Comparison of ENCODE assay signal across 8 mouse cellular contexts in genomic region chr1:131910001-131910648, GRCm38 (mm10). TPM values are rescaled to one million over a fixed set of nuclear protein-coding genes. Genes with fewer than 3 reads are reported as not detected.
DNase-seq lines count a peak whose midpoint lies in the region; ATAC-seq and TF ChIP-seq lines count a peak whose summit lies in the region.

TSS of gene Nucks1 (plus strand) at chr1:131910534.

- under 1% methylated on average over 34 of the region's 35 CpGs for WGBS in forebrain, embryonic 13.5 days
- under 1% methylated on average over 35 of the region's 35 CpGs for WGBS in large intestine, adult 2 months
- under 1% methylated on average over 35 of the region's 35 CpGs for WGBS in liver, postnatal 0 days (ENCODE audit: insufficient replicate concordance)
- WGBS in neural tube, embryonic 14.5 days: under 1% methylated on average over 34 of the region's 35 CpGs

- peak within 1 kb of the TSS; percentile 92 for H3K4me3 ChIP-seq in ES-Bruce4 (ENCODE audit: low read depth, low read length)
- H3K4me3 ChIP-seq in forebrain, embryonic 13.5 days: peak within 1 kb of the TSS; percentile 96
- H3K4me3 ChIP-seq in liver, postnatal 0 days (ENCODE audit: low read depth, low read length): peak within 1 kb of the TSS; percentile 98
- peak within 1 kb of the TSS; percentile 93 for H3K4me3 ChIP-seq in neural tube, embryonic 14.5 days (ENCODE audit: low read depth, low read length)

- peak within 1 kb of the TSS; percentile 74 for H3K4me2 ChIP-seq in forebrain, embryonic 13.5 days
- peak within 1 kb of the TSS; percentile 86 for H3K4me2 ChIP-seq in liver, postnatal 0 days (ENCODE audit: low read depth, low read length)
- peak within 1 kb of the TSS; percentile 89 for H3K4me2 ChIP-seq in neural tube, embryonic 14.5 days (ENCODE audit: low read depth, low read length)

- no peak for TF ChIP-seq POLR2A in ES-Bruce4 (IDR thresholded peaks at IDR 0.05; ENCODE audit: insufficient read depth, low read length)

- ATAC-seq in cerebellum, adult (ENCODE audit: insufficient number of reproducible peaks, low FRiP score, low TSS enrichment): peak; percentile 99
- ATAC-seq in forebrain, embryonic 13.5 days: peak; percentile 99
- ATAC-seq in liver, postnatal 0 days: peak; percentile 95
- peak; percentile 99 for ATAC-seq in neural tube, embryonic 14.5 days (ENCODE audit: low read depth)

- H3K9me3 ChIP-seq in ES-Bruce4 (replicated peaks; ENCODE audit: control insufficient read depth, insufficient read depth, low read length, poor library complexity, severe bottlenecking): no peaks in the 10 kb centered on the region
- no peaks in the 10 kb centered on the region for H3K9me3 ChIP-seq in forebrain, embryonic 13.5 days (replicated peaks)
- no peaks in the 10 kb centered on the region for H3K9me3 ChIP-seq in liver, postnatal 0 days (ENCODE audit: low read length)
- H3K9me3 ChIP-seq in neural tube, embryonic 14.5 days (ENCODE audit: control insufficient read depth, low read length): no peaks in the 10 kb centered on the region

- H3K4me1 ChIP-seq in ES-Bruce4 (ENCODE audit: control insufficient read depth, insufficient read depth, low read length): no peaks in the 10 kb centered on the region
- peaks cover 23% of the 10 kb centered on the region for H3K4me1 ChIP-seq in forebrain, embryonic 13.5 days
- H3K4me1 ChIP-seq in liver, postnatal 0 days (ENCODE audit: insufficient read depth): peaks cover 12% of the 10 kb centered on the region
- H3K4me1 ChIP-seq in neural tube, embryonic 14.5 days (ENCODE audit: control insufficient read depth, insufficient read depth, low read length): peaks cover 9% of the 10 kb centered on the region

- H3K27ac ChIP-seq in ES-Bruce4 (ENCODE audit: insufficient read depth, low read length): peak within 1 kb of the TSS; percentile 80
- H3K27ac ChIP-seq in forebrain, embryonic 13.5 days: peak within 1 kb of the TSS; percentile 99
- peak within 1 kb of the TSS; percentile 99 for H3K27ac ChIP-seq in liver, postnatal 0 days (ENCODE audit: low read depth)
- peak within 1 kb of the TSS; percentile 99 for H3K27ac ChIP-seq in neural tube, embryonic 14.5 days (ENCODE audit: low read depth, low read length)

- TF ChIP-seq CTCF in ES-Bruce4 (IDR thresholded peaks at IDR 0.05; ENCODE audit: low read depth, low read length): no peak
- TF ChIP-seq CTCF in liver, postnatal 0 days (IDR thresholded peaks at IDR 0.05; ENCODE audit: low read depth): peak; percentile 53

- H3K36me3 ChIP-seq in ES-Bruce4 (ENCODE audit: control insufficient read depth, insufficient read depth, low read length, poor library complexity, severe bottlenecking): peaks cover 14% of the 10 kb centered on the region
- no peaks in the 10 kb centered on the region for H3K36me3 ChIP-seq in forebrain, embryonic 13.5 days (ENCODE audit: poor library complexity, severe bottlenecking)
- peaks cover 6% of the 10 kb centered on the region for H3K36me3 ChIP-seq in liver, postnatal 0 days (replicated peaks; ENCODE audit: insufficient read depth, low read length)
- H3K36me3 ChIP-seq in neural tube, embryonic 14.5 days (ENCODE audit: control insufficient read depth, insufficient read depth, low read length): no peaks in the 10 kb centered on the region

- intact Hi-C loops in heart, postnatal 10 days (cut with DNase I): loop anchor here (2.0 kb wide), 2 partner anchors 43 to 71 kb away; partner anchors contain the start of gene Rab29

- no peaks in the 10 kb centered on the region for H3K27me3 ChIP-seq in ES-Bruce4 (ENCODE audit: control insufficient read depth, insufficient read depth, low read length, poor library complexity, severe bottlenecking)
- peaks cover 18% of the 10 kb centered on the region; the same call in 1 of the 2 replicates for H3K27me3 ChIP-seq in forebrain, embryonic 13.5 days
- 0 out of 2 replicates have a peak, but pooled peaks cover 3% of the 10 kb centered on the region for H3K27me3 ChIP-seq in liver, postnatal 0 days (ENCODE audit: insufficient read depth, low read length)
- H3K27me3 ChIP-seq in neural tube, embryonic 14.5 days (ENCODE audit: control insufficient read depth, insufficient read depth, low read length): no peaks in the 10 kb centered on the region

- DNase-seq in heart, postnatal 10 days: peak; percentile 100
- DNase-seq in large intestine, adult 2 months (ENCODE audit: low read depth, low spot score): peak; percentile 83
- peak; percentile 100 for DNase-seq in liver, postnatal 0 days
- DNase-seq in testis, postnatal 10 days (ENCODE audit: low spot score): peak; percentile 100

- TF ChIP-seq EP300 in ES-Bruce4 (IDR thresholded peaks at IDR 0.05; ENCODE audit: insufficient read depth, low read depth, low read length): no peak
- TF ChIP-seq EP300 in liver, postnatal 0 days (IDR thresholded peaks at IDR 0.05; ENCODE audit: low read depth): peak; percentile 81

- peak within 1 kb of the TSS; percentile 99 for H3K9ac ChIP-seq in ES-Bruce4 (ENCODE audit: low read depth, poor library complexity, severe bottlenecking)
- H3K9ac ChIP-seq in forebrain, embryonic 13.5 days: peak within 1 kb of the TSS; percentile 96
- H3K9ac ChIP-seq in liver, postnatal 0 days (replicated peaks): peak within 1 kb of the TSS; percentile 99
- peak within 1 kb of the TSS; percentile 97 for H3K9ac ChIP-seq in neural tube, embryonic 14.5 days (replicated peaks; ENCODE audit: low read depth, low read length)

RNA-seq across cellular contexts. Expression of gene Nucks1, which starts in this region (rescaled TPM):
- 298 and 328 TPM in 2 replicates for polyA plus RNA-seq in ES-Bruce4 (2011; ENCODE audit: insufficient read depth, insufficient read length, low read depth, missing spikeins)
- 83.9 and 86.1 TPM in 2 replicates for polyA plus RNA-seq in forebrain, embryonic 13.5 days (2015; fragmentation: Nextera tagmentation; extraction: Ambion mirVana)
- 100 to 1,000 TPM; 105 to 107 TPM for total RNA-seq in heart, postnatal 10 days (2021)
- polyA plus RNA-seq in large intestine, adult 2 months (2012; rRNA removed): 8.4 and 9.3 TPM in 2 replicates
- 24.2 and 26.9 TPM in 2 replicates for polyA plus RNA-seq in liver, postnatal 0 days (2015; fragmentation: Nextera tagmentation; extraction: Ambion mirVana)
- polyA plus RNA-seq in neural tube, embryonic 14.5 days (2014; fragmentation: Nextera tagmentation; extraction: Ambion mirVana): 39.8 and 40.3 TPM in 2 replicates

Comparison
In these comparisons a context has a peak if more than half of its experiments do, and no peak if none do; other contexts are left out.
1. Peak in every context shown above with its lines: DNase-seq, ATAC-seq, H3K4me3 ChIP-seq and H3K27ac ChIP-seq.